Mouse (Mus musculus) granulocyte monocyte progenitor cell, adult 5-6 weeks (primary cell): Measurements from ENCODE around the gene Nrap. TPM values are rescaled to one million over a fixed set of nuclear protein-coding genes. Genes with fewer than 3 reads are reported as not detected.

ENCODE experiments used
- ATAC-seq: replicated peaks from 2 replicates; pipeline ENCODE4 v1.8.0; 2016; ENCODE audit warnings: mild to moderate bottlenecking, moderate TSS enrichment, inconsistent platforms; ENCODE audit not compliant: poor library complexity, severe bottlenecking
- total RNA-seq, 2 experiments: library from RNA; stranded (forward) in 1 of 2; stranded (reverse) in 1 of 2; fragments of 200-712, 200-1000 nt in 1 of 2; fragments of >200 nt in 1 of 2; fragmentation: Nextera tagmentation in 1 of 2; gene quantifications; 2 replicates each; pipeline ENCODE4 v1.2.3; 2014 to 2017

Gene Nrap
- total RNA-seq, 2 experiments from 2014 or later = 0.98 to 1.1 TPM

DNA sequence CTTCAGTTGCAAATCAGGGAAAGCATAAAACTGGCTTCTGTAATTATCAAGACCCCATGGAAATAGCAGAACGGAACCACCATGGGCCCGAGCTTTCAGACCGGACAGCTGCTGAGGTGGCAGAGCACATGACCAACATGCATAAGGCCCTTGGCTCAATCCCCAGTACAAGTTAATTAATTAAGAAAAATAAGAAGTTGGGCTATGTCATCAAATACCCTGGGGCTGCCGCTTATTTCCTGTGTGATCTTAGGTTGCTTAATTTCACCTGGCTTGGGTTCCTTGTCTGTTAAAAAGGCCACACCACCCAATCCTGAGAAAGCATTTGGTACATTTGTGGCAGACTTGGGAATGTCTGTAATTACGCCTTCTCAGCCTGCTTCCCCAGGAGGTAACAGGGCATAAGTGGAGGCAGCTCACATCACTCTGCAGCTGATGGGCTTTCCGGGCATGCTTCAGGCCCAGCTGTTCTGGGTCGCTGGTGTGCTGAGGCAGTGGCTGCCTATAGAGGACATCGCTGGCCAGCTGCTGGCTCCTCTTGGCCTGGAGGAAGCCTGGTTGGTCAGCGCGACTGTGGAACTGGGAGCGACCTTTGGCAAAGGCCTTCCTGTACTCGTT, 68.4 kb downstream of the Nrap start:
- ATAC-seq = no peak

- no peak; the same call in 1 of the 2 replicates for ATAC-seq
Measured at GRCm38 (mm10) chr19:56320186-56320860, 69.5 kb downstream of the Nrap start.

DNA sequence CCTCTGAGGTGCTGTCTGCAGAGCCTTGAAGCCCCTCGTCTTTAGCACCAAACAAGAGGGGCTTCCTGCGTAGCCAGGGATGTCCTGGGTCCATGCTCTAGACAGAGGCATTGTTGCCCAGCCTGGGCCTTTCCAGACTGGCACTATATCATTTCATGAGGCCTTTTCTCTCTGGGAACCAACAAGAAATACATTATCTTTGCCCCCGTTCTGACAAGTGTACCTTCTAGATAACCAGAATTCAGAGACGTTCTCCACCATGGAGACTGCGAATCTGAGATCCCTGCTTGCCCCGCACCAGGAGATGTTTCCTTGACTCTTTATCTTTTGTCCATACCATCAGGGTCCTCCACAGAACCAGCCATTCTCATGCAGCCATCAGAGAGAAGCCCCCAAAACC, 70.2 kb downstream of the Nrap start:
- ATAC-seq = no peak

- no peak for ATAC-seq
Measured at GRCm38 (mm10) chr19:56319219-56319618, 70.6 kb downstream of the Nrap start.

GRCm38 (mm10) chr19:56316531-56316930, 73.3 kb downstream of the Nrap start:
- no peak for ATAC-seq

DNA sequence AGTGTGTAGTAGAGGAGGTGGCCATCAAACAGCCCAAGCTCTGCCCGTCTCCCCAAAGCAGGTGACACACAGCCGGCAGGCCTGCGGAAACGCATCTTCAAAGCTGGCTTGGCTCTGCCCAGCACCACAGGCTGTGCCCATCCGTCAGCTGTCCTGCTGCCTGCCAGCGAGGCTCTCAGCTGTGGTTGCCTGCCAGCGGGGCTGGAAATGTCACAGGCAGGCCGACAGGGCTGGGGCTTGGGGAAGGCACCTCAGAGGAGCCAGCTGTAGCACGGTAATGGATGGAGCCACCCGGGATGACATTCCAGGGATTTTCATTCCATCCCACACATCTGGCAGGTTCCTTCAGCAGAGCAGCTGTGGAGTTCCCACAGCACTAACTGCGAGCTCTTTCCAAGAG, 89.0 kb downstream of the Nrap start:
- no peak for ATAC-seq

DNA sequence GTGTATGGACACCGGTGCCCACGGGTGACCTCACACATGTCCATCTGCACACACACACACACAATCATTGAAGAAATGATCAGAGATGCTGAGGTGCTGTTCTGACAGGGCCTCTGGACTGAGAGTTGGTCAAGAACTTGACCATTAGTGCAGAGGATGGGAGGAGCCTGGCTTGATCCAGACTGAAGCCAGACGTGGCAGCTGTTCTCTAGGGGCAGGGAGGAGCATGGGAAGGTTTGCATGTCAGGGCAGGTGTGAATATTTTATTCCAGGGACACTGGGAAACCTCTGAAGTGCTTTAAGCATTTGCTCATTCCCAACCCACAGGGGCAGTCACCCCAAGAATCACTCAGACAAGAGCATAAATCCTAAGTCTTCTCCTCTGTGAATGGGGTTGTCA, 92.6 kb downstream of the Nrap start:
- no peak for ATAC-seq

DNA sequence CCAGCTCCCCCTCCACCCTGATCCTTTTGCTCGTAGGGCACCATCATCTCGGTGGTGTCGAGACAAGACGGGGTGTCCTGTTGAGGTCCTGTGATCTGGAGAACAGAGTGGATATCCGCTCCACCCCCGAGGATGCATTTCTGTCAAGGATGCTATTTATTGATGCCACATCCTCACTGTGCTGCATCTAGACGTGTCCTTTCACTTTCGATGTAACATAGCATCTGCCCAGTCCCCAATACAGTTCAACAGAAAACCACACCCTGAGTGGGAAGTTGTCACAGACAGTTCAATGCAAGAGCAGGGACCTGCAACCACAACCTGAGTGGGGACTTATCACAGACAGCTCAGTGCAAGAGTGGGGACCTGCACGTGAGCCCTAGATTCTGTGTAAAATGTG, 93.2 kb downstream of the Nrap start:
- no peak for ATAC-seq

DNA sequence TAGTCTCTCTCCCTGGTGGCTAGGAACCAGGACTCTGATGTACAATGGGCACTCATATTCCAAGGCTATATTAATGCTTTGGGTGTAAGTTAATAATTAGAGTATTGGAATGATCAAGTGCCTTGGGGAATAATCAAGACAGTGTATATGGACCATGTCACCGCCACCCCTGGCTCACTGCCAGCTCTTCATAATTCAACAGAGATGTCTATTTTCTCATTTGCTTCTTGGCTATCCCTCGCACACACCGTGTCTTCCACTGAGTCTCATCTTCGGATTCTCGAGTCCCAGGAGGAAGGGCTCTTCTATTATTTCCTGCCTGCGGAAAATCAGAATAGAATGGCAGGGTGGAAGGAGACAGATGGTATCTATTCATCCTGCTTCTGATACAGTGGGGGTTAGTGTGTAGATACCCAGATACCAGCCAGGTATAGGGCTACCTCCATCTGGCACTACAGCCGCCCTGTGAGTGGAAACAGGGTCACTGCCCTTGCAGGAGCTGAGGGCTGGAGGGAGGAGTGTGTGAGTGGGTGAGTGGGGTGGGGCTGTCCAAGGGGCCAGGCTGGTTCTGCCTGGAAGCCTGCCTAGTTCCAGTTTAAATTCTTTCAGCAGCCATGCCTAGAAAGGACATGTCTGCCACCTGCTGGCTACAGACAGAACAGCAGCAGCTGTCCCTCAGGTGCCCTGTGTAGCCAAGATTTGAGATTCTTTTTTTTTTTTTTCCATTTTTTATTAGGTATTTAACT, 95.0 kb downstream of the Nrap start:
- peak; percentile 73 for ATAC-seq

GRCm38 (mm10) chr19:56292335-56292734, 97.5 kb downstream of the Nrap start:
- ATAC-seq = 0 out of 2 replicates have a peak, but pooled peaks have one; percentile 14

DNA sequence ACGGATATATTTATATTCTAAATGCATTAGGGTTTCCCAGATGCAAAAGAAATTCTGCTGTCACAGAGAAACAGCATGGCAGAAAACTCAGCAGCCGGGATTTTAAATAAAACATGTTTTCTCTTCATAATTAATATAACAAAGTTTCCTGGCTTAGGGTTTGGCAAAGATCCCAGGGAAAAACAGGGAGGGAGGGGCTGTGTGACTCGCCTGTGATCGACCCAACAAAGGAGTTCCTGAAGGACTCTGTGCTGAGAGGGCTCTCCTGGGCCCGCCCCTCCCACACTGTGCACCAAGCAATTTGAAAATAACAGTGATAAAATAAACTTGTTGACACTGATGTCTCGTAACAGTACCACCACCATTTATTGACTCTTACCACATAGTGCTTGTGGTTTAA, 97.9 kb downstream of the Nrap start:
- ATAC-seq = 0 out of 2 replicates have a peak, but pooled peaks have one; percentile 7

DNA sequence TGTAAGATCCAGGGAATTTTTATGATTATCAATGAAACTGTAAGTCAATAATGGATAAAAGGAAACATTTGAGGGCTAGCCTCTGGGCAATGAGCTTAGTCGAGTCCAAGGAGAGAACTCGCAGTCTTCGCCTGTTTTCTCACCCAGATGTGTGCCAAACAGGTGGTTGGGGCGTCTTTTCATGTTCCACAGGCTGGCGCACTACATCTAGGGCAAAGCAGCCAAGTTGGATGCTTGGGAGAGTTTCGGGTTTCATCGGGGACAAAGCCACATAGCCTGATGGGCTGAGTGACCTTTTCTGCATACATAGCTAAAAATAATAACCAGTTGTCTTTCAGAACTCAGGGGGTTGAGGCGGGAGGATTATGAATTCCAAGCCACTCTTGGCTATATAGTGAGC, 100.2 kb downstream of the Nrap start:
- no peak for ATAC-seq

- ATAC-seq = no peak
Measured at GRCm38 (mm10) chr19:56288436-56288835, 101.4 kb downstream of the Nrap start.

- no peak for ATAC-seq
Measured at GRCm38 (mm10) chr19:56287580-56288367, 102.1 kb downstream of the Nrap start.

DNA sequence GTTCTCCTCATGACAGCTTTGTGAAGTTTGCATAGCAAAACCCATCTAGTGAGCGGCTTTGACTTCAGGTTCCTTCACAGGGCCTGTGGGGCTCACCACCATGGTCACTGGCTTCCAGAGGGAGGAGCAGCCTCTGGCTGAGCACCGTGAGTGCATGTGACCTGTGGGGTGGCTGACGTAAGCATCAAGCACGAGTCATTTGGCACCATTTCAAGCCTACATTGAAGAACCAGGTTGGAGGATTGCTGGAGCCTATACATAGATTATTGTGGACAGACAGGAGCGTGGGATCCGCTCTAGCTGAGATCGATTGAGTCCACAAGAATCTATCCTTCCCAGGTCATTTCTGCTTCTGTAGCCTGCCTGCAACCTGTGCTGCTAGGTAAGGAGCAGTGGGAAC, 103.0 kb downstream of the Nrap start, which contains the start of gene Habp2:
TSS of gene Habp2 (plus strand) at position 272 of the 400 bp plus-strand sequence.
- ATAC-seq = no peak

GRCm38 (mm10) chr19:56285222-56285621, 104.6 kb downstream of the Nrap start:
- ATAC-seq = no peak

DNA sequence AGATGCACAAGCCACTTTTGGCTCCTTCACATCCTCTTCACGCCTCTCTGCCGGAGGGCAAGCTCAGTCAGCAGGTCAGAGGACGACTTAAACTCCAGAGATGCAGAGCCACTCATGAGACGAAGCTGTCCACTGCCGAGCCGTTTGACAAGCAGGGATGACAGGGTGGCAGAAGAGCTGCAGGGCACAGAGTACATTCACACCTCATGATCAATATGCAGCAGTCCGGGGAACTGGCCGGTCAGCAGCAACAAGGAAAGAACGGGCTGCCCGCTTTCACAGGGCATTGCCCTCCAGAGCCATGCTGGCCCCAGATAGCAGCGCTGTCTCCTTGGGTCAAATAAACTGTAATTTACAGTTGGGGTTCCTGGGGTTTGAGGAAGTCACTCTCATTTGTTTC, 111.5 kb downstream of the Nrap start:
- ATAC-seq = no peak

- no peak for ATAC-seq
Measured at GRCm38 (mm10) chr19:56277951-56278350, 111.9 kb downstream of the Nrap start.

DNA sequence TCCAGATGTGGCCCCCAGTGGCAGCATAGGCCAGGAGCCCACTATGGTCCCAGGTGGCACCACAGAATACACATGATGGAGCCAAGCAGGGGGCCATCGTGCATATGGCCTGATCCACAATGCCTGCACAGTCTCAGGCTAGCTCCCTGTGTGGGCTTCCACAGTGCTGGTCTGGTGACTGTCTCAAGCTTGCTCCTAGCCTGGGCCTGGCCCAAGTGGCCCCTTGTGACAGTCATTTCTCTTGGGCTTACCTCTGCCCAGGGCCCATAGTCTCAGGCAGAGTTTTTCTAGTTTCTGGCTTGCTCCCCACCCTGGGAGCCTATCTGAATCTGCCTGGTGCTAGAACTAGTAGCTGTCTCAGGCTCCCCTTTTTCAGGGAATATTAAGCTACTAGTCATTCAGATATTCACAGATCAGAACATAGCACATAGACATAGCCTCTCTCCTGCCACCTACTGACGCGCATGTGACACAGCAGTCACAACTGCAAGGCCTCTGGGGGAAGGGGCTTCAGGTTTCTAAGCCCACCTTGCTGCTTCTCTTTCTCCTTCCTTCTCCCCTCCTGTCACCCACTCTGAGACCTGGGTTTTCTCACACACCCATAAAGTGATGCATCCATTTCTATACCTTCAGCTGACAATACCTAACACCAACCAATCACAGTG, 112.6 kb downstream of the Nrap start:
- ATAC-seq = no peak

DNA sequence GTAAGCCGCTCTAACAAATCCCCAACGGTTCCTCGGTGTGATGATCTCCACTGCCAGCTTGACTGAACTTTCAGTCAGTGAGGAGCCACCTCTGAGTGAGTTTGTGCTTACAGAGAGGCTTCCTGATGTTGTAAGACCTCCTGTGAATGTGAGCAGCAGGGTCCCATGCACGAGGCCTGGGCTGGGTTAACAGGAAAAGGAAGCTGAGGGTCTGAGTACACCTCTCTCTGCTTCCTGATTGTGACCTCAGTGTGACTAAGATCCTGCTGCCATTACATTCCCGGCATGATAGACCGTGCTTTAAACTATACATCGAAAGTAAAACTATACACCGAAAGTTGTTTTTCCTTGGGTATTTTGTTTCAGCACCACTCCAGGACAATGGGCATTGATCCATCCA, 117.8 kb downstream of the Nrap start:
- ATAC-seq = peak; percentile 92
